Mouse (Mus musculus): ENCODE data around the gene Olfr750. TPM values are rescaled to one million over a fixed set of nuclear protein-coding genes. Genes with fewer than 3 reads are reported as not detected.
"Not testable (repeated sequence)": the region's sequence is repeated elsewhere in the genome, so short reads cannot be mapped to it uniquely, and the experiment has no call there.

Olfr750 gene
- polyA plus RNA-seq, 1 experiment from 2014 or later, result not detected

DNA sequence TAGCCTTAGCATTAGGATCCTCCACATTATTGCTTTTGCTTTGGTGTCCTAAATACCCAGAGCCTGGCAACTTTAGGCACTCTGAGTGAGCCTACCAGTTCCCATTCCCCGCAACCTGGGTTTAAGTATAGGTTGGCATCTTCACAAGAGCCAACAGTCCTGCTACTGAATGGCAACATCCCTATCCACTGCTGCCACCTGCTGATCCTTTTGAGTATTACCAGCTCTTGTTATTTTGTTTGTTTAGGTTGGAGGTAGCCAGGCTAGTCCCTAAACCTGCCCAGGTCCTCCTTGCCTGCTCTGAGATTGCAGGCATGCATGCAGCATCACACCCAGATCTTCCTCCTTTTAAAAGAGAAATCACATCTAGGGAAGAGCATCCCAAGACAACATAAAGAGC is 24.1 kb upstream of the Olfr750 start:
- ATAC-seq (ENCODE audit: low read depth), result peak; percentile 23; the same call in 1 of the 2 replicates
- H3K4me2 ChIP-seq (ENCODE audit: low read depth, low read length); H3K9ac ChIP-seq (ENCODE audit: low read length); H3K9me3 ChIP-seq (ENCODE audit: control insufficient read depth, low read length); H3K27ac ChIP-seq (ENCODE audit: low read length); H3K4me1 ChIP-seq (replicated peaks; ENCODE audit: control insufficient read depth, insufficient read depth, low read length); H3K27me3 ChIP-seq (ENCODE audit: control insufficient read depth, insufficient read depth, low read depth, low read length); H3K36me3 ChIP-seq (ENCODE audit: control insufficient read depth, insufficient read depth, low read length); H3K4me3 ChIP-seq (ENCODE audit: low read length): not testable (repeated sequence)
- WGBS, result 28% methylated on average over 1 of the region's 1 CpGs

DNA sequence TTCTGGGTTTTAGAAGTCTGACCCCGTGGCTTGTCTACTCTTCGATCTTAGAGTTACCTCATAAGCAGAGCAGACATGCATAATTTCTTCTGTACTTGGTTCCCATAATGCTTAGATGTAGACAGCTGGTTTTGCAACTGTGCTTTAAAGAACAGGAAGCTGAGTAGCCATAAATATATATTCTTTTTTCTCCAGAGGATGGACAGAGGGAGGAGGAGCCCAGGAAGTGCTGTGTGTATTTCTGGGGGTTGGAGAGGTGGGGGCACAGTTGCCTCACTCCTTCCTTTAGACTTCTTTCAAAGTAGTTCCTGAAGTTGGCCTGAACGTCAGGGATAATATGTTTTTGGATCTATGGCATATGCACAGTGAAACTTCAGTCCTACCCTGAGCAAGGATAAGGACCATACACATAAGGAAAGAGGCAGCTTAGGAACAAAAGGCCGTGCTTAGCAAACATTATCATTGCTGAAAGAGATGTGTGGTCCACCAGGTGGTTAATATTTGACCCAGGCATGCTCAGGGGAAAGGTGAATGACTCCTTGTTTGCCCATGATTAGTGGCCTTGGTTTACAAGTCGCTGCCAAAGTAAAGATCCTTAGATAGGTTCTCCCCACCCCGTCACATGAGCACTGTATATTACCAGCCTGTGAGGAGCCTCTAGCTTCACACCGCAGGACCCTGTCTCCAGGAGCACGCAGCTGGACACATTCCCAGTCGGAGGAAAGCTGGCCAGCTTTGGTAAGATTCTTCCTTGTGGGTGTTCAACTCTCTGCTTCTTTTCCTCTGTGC is 21.7 kb upstream of the Olfr750 start:
- Histone ChIP-seq H3K9me3 (ENCODE audit: control insufficient read depth, low read length) (no peaks in the 10 kb centered on the region), H3K4me3 (ENCODE audit: low read length) (no peak overlapping the region), H3K36me3 (ENCODE audit: control insufficient read depth, insufficient read depth, low read length) (no peaks in the 10 kb centered on the region), H3K4me1 (replicated peaks; ENCODE audit: control insufficient read depth, insufficient read depth, low read length) (peaks cover 14% of the 10 kb centered on the region), H3K27ac (ENCODE audit: low read length) (peak overlapping the region; percentile 62), H3K9ac (ENCODE audit: low read length) (no peak overlapping the region), H3K27me3 (ENCODE audit: control insufficient read depth, insufficient read depth, low read depth, low read length) (no peaks in the 10 kb centered on the region), H3K4me2 (ENCODE audit: low read depth, low read length) (0 out of 2 replicates have a peak overlapping the region, but pooled peaks have one; percentile 1)
- peak; percentile 72 for ATAC-seq (ENCODE audit: low read depth)
- WGBS, result 25% methylated on average over 9 of the region's 9 CpGs

DNA sequence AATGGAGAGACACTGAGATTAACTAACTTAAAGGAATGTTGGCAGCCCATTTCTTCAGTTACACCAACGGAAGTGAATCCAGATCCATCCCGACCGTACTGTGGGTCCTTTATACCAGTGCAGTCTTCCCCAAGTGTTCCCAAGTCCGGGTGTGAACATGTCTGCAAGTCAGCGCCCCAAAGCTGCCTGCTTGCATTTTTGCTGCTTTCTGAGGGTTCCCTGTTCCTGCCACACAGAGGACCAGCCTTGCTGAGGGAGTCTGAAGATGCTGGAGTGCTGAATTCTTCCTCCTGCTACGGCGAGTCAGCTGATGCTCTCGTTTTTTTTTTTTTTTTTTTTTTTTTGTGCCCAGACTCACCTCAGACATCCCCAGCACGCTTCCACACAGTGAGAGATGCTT is 20.7 kb upstream of the Olfr750 start:
- no peak overlapping the region for H3K4me2 ChIP-seq (ENCODE audit: low read depth, low read length)
- 62% methylated on average over 9 of the region's 9 CpGs for WGBS
- no peak overlapping the region for H3K27ac ChIP-seq (ENCODE audit: low read length)
- no peaks in the 10 kb centered on the region for H3K36me3 ChIP-seq (ENCODE audit: control insufficient read depth, insufficient read depth, low read length)
- H3K27me3 ChIP-seq (ENCODE audit: control insufficient read depth, insufficient read depth, low read depth, low read length), result no peaks in the 10 kb centered on the region
- no peak overlapping the region for H3K4me3 ChIP-seq (ENCODE audit: low read length)
- H3K9me3 ChIP-seq (ENCODE audit: control insufficient read depth, low read length), result no peaks in the 10 kb centered on the region
- H3K4me1 ChIP-seq (replicated peaks; ENCODE audit: control insufficient read depth, insufficient read depth, low read length), result peaks cover 14% of the 10 kb centered on the region
- no peak overlapping the region for H3K9ac ChIP-seq (ENCODE audit: low read length)
- no peak for ATAC-seq (ENCODE audit: low read depth)

DNA sequence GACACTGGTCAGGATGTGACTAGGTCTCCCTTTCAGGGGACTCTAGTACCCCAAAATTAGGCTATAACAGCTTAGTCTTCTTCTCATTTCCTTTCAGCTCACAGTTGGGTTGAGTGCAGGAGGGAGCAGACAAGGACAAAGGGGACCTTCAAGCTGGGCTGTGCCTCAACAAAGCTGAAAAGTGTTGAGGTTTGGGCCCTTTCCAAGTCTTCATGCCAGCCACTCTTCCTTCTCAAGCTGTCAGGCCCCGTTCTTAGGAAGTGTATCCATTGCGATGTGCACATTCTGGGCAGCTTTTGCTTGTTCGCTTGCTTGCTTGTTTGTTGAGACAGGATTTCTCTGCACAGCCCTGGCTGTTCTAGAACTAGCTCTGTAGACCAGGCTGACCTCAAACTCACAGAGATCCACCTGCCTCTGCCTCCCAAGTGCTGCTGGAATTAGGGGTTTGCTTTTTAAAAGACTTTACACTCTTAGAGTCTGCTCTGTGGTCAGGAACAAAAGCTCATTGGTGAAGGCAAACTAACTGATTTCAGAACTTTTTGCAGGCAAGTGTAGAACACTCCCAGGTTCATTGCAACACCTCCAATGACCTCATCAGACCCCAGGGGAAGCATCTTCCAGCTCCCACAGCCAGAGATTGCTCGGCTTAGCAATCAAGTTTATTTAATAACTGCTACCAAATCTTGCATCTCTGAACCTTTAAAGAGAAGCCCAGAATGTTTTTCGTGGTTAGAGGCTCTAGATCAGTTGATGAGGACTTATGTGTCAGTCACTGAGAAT is 20.1 kb upstream of the Olfr750 start:
- no peak overlapping the region for H3K4me3 ChIP-seq (ENCODE audit: low read length)
- ATAC-seq (ENCODE audit: low read depth), result no peak
- no peaks in the 10 kb centered on the region for H3K27me3 ChIP-seq (ENCODE audit: control insufficient read depth, insufficient read depth, low read depth, low read length)
- H3K4me2 ChIP-seq (ENCODE audit: low read depth, low read length), result no peak overlapping the region
- no peaks in the 10 kb centered on the region for H3K36me3 ChIP-seq (ENCODE audit: control insufficient read depth, insufficient read depth, low read length)
- H3K27ac ChIP-seq (ENCODE audit: low read length), result no peak overlapping the region
- 57% methylated on average over 5 of the region's 5 CpGs for WGBS
- peaks cover 14% of the 10 kb centered on the region for H3K4me1 ChIP-seq (replicated peaks; ENCODE audit: control insufficient read depth, insufficient read depth, low read length)
- no peak overlapping the region for H3K9ac ChIP-seq (ENCODE audit: low read length)
- H3K9me3 ChIP-seq (ENCODE audit: control insufficient read depth, low read length), result no peaks in the 10 kb centered on the region

DNA sequence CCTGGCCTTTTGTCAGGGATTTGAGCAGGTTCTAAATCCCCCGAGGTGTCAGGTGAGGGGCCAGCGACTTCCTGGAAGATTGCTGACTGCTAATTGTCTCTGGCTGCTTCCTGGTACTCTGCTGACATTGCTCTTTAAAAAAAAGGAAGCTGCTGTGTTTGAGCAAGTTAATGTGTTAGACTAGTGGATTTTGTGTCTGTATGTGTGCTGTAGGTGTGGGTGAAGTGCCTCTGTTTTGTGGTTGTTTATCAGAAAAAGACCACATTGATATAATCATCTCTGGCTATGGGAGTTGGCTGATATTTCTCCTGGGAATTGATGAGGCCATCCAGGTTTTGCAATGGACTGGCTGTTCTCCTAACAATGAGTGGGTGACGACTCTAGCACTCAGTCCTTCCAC is 19.3 kb upstream of the Olfr750 start:
- Histone ChIP-seq H3K4me1 (replicated peaks; ENCODE audit: control insufficient read depth, insufficient read depth, low read length) (peaks cover 14% of the 10 kb centered on the region), H3K27me3 (ENCODE audit: control insufficient read depth, insufficient read depth, low read depth, low read length) (no peaks in the 10 kb centered on the region), H3K9me3 (ENCODE audit: control insufficient read depth, low read length) (no peaks in the 10 kb centered on the region), H3K36me3 (ENCODE audit: control insufficient read depth, insufficient read depth, low read length) (no peaks in the 10 kb centered on the region), H3K27ac (ENCODE audit: low read length) (no peak overlapping the region), H3K4me3 (ENCODE audit: low read length) (no peak overlapping the region), H3K9ac (ENCODE audit: low read length) (no peak overlapping the region), H3K4me2 (ENCODE audit: low read depth, low read length) (no peak overlapping the region)
- no peak for ATAC-seq (ENCODE audit: low read depth)
- WGBS, result 22% methylated on average over 3 of the region's 3 CpGs

DNA sequence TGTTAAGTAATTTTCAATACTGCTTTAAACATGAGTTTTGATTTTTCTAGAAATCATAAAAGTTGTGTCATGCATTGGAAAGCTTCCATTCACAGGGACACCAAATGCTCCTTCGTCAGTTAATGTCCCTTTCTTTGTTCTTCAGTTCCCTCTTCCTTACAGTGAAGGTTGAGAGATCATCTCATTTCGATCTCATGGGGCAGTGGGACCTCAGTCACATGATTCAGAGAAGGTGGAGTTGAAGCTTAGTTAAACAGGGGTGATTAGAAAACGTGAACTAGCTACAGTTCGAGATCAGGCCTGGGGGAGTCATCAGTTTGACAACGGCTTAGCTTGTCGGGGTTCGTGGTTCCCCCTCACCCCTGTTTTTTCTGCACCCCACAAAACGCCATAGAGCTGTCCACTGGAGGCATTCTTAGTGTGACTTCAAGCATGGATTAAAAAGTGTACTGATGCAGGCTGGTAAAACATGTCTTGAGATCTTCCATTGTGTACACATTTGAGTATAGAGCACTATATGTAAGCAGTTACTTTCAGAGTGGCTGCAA is 17.9 kb upstream of the Olfr750 start:
- 34% methylated on average over 8 of the region's 8 CpGs for WGBS
- Histone ChIP-seq H3K36me3 (ENCODE audit: control insufficient read depth, insufficient read depth, low read length) (no peaks in the 10 kb centered on the region), H3K27me3 (ENCODE audit: control insufficient read depth, insufficient read depth, low read depth, low read length) (no peaks in the 10 kb centered on the region), H3K4me2 (ENCODE audit: low read depth, low read length) (peak overlapping the region; percentile 21), H3K4me3 (ENCODE audit: low read length) (peak overlapping the region; percentile 83; the same call in 1 of the 2 replicates), H3K27ac (ENCODE audit: low read length) (peak overlapping the region; percentile 52), H3K9ac (ENCODE audit: low read length) (0 out of 2 replicates have a peak overlapping the region, but pooled peaks have one; percentile 16), H3K9me3 (ENCODE audit: control insufficient read depth, low read length) (no peaks in the 10 kb centered on the region), H3K4me1 (replicated peaks; ENCODE audit: control insufficient read depth, insufficient read depth, low read length) (peaks cover 19% of the 10 kb centered on the region)
- no peak for ATAC-seq (ENCODE audit: low read depth)

DNA sequence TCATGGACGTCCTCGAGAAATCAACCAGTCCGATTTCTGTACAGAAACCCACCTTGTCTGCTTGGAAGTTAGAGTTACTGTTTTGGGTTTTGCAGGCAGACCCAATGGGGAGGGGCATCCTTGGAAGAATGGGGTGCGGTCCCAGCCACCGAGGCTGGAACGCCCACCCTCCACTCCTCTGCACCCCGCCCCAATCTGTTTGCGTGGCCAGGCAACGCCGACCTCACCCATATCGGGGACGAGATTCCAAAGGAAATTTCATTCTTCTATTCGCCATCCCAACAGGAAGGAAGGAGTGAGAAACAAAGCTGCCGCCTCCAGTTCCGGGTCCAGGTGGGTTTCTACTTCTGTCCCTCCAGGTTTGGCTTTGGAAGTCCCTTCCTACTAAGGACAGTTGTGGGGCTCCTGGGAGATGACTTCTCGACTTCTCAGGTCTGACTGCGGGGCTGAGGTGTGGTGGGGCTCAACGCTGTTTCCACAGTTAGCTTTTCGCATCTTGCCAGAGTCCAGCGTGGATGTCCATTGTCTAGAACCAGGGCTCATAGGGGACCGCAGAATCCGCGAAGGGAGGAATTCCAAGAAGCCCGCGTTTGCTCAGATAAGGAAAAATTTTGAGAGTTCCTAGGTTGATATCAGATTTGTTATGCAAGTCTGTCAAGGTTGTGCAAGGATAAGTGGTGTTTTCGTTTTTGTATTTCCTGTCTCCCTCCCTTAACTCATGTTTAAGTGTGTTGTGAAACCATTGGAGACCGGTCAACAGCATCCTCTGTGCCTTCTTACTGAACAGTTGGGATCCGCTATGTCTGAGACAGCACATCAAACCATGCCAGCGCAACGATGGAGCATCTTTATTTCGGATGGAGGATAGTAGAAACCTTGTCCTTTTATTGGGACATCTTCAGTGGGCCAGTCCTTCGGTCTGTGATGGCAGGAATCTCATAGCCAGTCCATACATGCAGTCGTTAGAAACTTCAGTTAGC is 17.0 kb upstream of the Olfr750 start, which contains the start of the genes Rnase4 and Ang:
Gene Rnase4, plus strand, starts transcription at position 157 of the 980 bp plus-strand sequence.
Gene Ang, plus strand, starts transcription at position 230 of the 980 bp plus-strand sequence.
- H3K36me3 ChIP-seq (ENCODE audit: control insufficient read depth, insufficient read depth, low read length), result no peaks in the 10 kb centered on the region
- WGBS, result 5% methylated on average over 33 of the region's 33 CpGs
- peak within 1 kb of the TSS; percentile 59 for H3K9ac ChIP-seq (ENCODE audit: low read length)
- peak; percentile 39; the same call in 1 of the 2 replicates for ATAC-seq (ENCODE audit: low read depth)
- H3K4me2 ChIP-seq (ENCODE audit: low read depth, low read length), result peak within 1 kb of the TSS; percentile 84
- peak within 1 kb of the TSS; percentile 90 for H3K27ac ChIP-seq (ENCODE audit: low read length)
- no peaks in the 10 kb centered on the region for H3K27me3 ChIP-seq (ENCODE audit: control insufficient read depth, insufficient read depth, low read depth, low read length)
- H3K4me1 ChIP-seq (replicated peaks; ENCODE audit: control insufficient read depth, insufficient read depth, low read length), result peaks cover 19% of the 10 kb centered on the region
- peak within 1 kb of the TSS; percentile 83 for H3K4me3 ChIP-seq (ENCODE audit: low read length)
- H3K9me3 ChIP-seq (ENCODE audit: control insufficient read depth, low read length), result no peaks in the 10 kb centered on the region

DNA sequence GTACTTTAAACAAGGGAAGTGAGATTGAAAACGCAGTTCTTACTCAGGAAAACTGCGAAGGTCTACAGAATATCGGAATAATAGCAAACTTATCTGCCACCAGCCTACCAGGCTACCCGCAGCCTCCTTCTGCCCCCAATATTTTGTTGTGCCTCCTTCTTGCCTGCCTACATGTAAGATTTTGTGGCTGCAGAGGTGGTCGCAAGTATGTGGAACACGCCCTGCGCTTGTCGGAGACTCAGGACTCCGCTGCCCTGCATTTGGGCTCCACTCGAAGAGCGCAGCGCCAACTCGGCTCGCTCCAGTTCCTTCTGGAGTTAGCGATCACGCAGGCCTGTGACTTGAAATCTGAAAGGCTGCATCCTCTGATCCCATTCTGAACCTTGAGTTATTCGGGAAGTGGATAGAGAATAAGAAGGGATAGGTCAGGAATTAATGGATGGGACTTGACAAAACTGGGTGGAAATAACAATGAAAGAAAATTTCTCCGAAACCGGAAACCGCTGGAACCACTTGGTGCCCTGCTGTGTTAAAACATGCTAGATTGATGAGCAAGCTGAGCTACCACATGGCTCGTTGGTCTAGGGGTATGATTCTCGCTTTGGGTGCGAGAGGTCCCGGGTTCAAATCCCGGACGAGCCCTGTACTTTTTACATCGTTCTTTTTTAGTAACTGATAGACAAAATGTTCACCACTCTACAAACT is 16.0 kb upstream of the Olfr750 start:
- peak; percentile 48 for ATAC-seq (ENCODE audit: low read depth)
- H3K4me3 ChIP-seq (ENCODE audit: low read length), result peak overlapping the region; percentile 83
- peaks cover 11% of the 10 kb centered on the region for H3K4me1 ChIP-seq (replicated peaks; ENCODE audit: control insufficient read depth, insufficient read depth, low read length)
- H3K27ac ChIP-seq (ENCODE audit: low read length), result peak overlapping the region; percentile 90
- H3K4me2 ChIP-seq (ENCODE audit: low read depth, low read length), result peak overlapping the region; percentile 84
- WGBS, result under 1% methylated on average over 27 of the region's 27 CpGs
- no peaks in the 10 kb centered on the region for H3K9me3 ChIP-seq (ENCODE audit: control insufficient read depth, low read length)
- no peaks in the 10 kb centered on the region for H3K36me3 ChIP-seq (ENCODE audit: control insufficient read depth, insufficient read depth, low read length)
- no peaks in the 10 kb centered on the region for H3K27me3 ChIP-seq (ENCODE audit: control insufficient read depth, insufficient read depth, low read depth, low read length)
- peak overlapping the region; percentile 59 for H3K9ac ChIP-seq (ENCODE audit: low read length)

Measured in lung, embryonic 16.5 days (tissue).